Mouse (Mus musculus): ENCODE measurements around the gene Ndufa8. TPM values are rescaled to one million over a fixed set of nuclear protein-coding genes. Genes with fewer than 3 reads are reported as not detected.

The Ndufa8 gene
- polyA plus RNA-seq, 1 experiment from 2014 or later: 287 TPM

DNA sequence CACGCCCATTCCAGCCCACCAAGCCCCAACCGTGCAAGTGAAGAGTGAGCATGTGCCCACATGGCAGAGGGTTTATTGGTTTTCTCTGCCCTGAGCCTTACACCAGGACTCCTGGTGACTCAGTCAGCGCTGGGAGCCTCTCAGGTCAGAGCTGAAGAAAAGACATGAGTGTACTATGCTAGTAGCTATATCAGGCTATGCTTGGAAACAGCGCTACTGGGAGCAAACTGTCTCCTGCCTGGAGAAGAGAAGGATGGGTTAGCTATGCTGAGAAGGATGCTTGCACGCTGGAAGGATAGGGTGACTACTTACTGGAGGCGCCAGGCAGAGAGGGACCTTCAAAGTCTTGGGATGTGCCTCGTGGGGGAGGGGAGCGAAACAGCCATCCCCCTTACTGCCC, 38.6 kb downstream of the Ndufa8 start:
- Histone ChIP-seq H3K4me3 (peak overlapping the region; percentile 56), H3K27ac (ENCODE audit: poor library complexity, severe bottlenecking) (no peak overlapping the region)
- 45% methylated on average over 8 of the region's 8 CpGs for WGBS

GRCm38 (mm10) chr2:36009386-36009785, 39.8 kb downstream of the Ndufa8 start:
- no peak overlapping the region for H3K4me2 ChIP-seq
- H3K4me3 ChIP-seq: no peak overlapping the region
- no peak for ATAC-seq (ENCODE audit: insufficient number of reproducible peaks, low FRiP score)
- H3K36me3 ChIP-seq: no peaks in the 10 kb centered on the region
- H3K9ac ChIP-seq: no peak overlapping the region
- H3K9me3 ChIP-seq (replicated peaks): no peaks in the 10 kb centered on the region
- 23% methylated on average over 4 of the region's 4 CpGs for WGBS
- no peak overlapping the region for H3K27ac ChIP-seq (ENCODE audit: poor library complexity, severe bottlenecking)
- H3K4me1 ChIP-seq (replicated peaks): peaks cover 24% of the 10 kb centered on the region
- peaks cover 55% of the 10 kb centered on the region for H3K27me3 ChIP-seq (replicated peaks)

More for the DNA sequence above, 38.6 kb downstream of the Ndufa8 start:
- ATAC-seq (ENCODE audit: insufficient number of reproducible peaks, low FRiP score): no peak
- Histone ChIP-seq H3K27me3 (replicated peaks) (peaks cover 44% of the 10 kb centered on the region), H3K9me3 (replicated peaks) (no peaks in the 10 kb centered on the region), H3K4me1 (replicated peaks) (peaks cover 24% of the 10 kb centered on the region), H3K36me3 (no peaks in the 10 kb centered on the region), H3K4me2 (peak overlapping the region; percentile 95), H3K9ac (no peak overlapping the region)

- H3K27me3 ChIP-seq (replicated peaks): peaks cover 68% of the 10 kb centered on the region
- no peaks in the 10 kb centered on the region for H3K36me3 ChIP-seq
- H3K9ac ChIP-seq: no peak overlapping the region
- H3K4me3 ChIP-seq: no peak overlapping the region
- 36% methylated on average over 1 of the region's 1 CpGs for WGBS
- H3K27ac ChIP-seq (ENCODE audit: poor library complexity, severe bottlenecking): no peak overlapping the region
- no peaks in the 10 kb centered on the region for H3K9me3 ChIP-seq (replicated peaks)
- ATAC-seq (ENCODE audit: insufficient number of reproducible peaks, low FRiP score): no peak
- peaks cover 24% of the 10 kb centered on the region for H3K4me1 ChIP-seq (replicated peaks)
- no peak overlapping the region for H3K4me2 ChIP-seq
Observed at GRCm38 (mm10) chr2:36008071-36008470, 41.1 kb downstream of the Ndufa8 start.

- no peak for ATAC-seq (ENCODE audit: insufficient number of reproducible peaks, low FRiP score)
- Histone ChIP-seq H3K4me1 (replicated peaks) (no peaks in the 10 kb centered on the region), H3K4me3 (no peak overlapping the region), H3K27ac (ENCODE audit: poor library complexity, severe bottlenecking) (no peak overlapping the region), H3K36me3 (no peaks in the 10 kb centered on the region), H3K9me3 (replicated peaks) (no peaks in the 10 kb centered on the region), H3K4me2 (no peak overlapping the region), H3K27me3 (replicated peaks) (peaks cover 52% of the 10 kb centered on the region), H3K9ac (no peak overlapping the region)
- 46% methylated on average over 6 of the region's 6 CpGs for WGBS
Observed at GRCm38 (mm10) chr2:36002188-36002587, 47.0 kb downstream of the Ndufa8 start.

DNA sequence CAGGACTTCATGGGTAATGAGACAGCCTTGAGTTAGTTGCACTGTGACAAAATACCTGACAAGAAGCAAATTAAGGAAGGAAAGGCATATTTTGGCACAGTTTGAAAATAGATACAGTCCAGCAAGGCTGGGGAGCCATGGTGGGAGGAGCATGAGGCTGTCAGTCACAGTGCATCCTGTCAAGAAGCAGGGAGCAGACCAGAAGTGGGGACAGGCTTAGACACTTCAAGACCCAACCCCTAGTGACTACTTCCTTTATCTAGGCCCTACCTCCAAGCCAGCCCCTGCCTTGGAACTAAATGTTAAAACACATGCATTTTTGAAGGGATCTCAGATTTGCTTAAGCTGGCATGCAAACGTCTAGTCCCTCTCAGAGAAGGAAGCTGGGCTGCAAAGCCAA, 48.8 kb downstream of the Ndufa8 start:
- no peak overlapping the region for H3K4me3 ChIP-seq
- no peaks in the 10 kb centered on the region for H3K9me3 ChIP-seq (replicated peaks)
- no peak overlapping the region for H3K4me2 ChIP-seq
- no peaks in the 10 kb centered on the region for H3K36me3 ChIP-seq
- no peaks in the 10 kb centered on the region for H3K4me1 ChIP-seq (replicated peaks)
- H3K27ac ChIP-seq (ENCODE audit: poor library complexity, severe bottlenecking): no peak overlapping the region
- peaks cover 40% of the 10 kb centered on the region for H3K27me3 ChIP-seq (replicated peaks)
- no peak for ATAC-seq (ENCODE audit: insufficient number of reproducible peaks, low FRiP score)
- WGBS: 28% methylated on average over 1 of the region's 1 CpGs
- no peak overlapping the region for H3K9ac ChIP-seq

DNA sequence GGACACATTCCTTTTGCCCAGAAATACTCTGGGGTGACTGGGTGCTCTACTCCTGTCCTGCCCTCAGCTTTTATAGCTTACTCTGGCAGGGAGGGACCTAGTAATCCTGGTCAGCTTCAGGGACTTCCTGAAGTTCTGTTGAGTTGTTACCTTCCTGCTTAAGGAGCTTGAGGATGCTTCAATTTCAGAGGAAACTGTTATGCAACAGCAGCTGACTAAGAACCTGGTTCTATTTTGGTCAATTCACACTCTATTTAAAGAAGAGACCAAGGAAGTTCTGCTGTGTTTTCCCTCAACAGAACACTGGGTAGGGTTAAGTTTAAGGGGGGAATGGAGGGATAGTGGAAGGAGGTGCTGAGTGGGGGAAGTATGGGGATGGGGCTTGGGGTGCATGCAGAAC, 50.0 kb downstream of the Ndufa8 start:
- Histone ChIP-seq H3K9me3 (replicated peaks) (no peaks in the 10 kb centered on the region), H3K27ac (ENCODE audit: poor library complexity, severe bottlenecking) (no peak overlapping the region), H3K4me1 (replicated peaks) (peaks cover 6% of the 10 kb centered on the region; the same call in 1 of the 2 replicates), H3K4me2 (no peak overlapping the region), H3K4me3 (no peak overlapping the region), H3K36me3 (no peaks in the 10 kb centered on the region), H3K9ac (no peak overlapping the region), H3K27me3 (replicated peaks) (peaks cover 28% of the 10 kb centered on the region)
- ATAC-seq (ENCODE audit: insufficient number of reproducible peaks, low FRiP score): no peak

- no peak overlapping the region for H3K9ac ChIP-seq
- H3K27me3 ChIP-seq (replicated peaks): peaks cover 20% of the 10 kb centered on the region
- no peak for ATAC-seq (ENCODE audit: insufficient number of reproducible peaks, low FRiP score)
- peaks cover 11% of the 10 kb centered on the region for H3K4me1 ChIP-seq (replicated peaks)
- H3K36me3 ChIP-seq: no peaks in the 10 kb centered on the region
- H3K27ac ChIP-seq (ENCODE audit: poor library complexity, severe bottlenecking): no peak overlapping the region
- no peaks in the 10 kb centered on the region for H3K9me3 ChIP-seq (replicated peaks)
- 80% methylated on average over 5 of the region's 5 CpGs for WGBS
- no peak overlapping the region for H3K4me3 ChIP-seq
- no peak overlapping the region for H3K4me2 ChIP-seq
Observed at GRCm38 (mm10) chr2:35998416-35998815, 50.8 kb downstream of the Ndufa8 start.

- H3K27me3 ChIP-seq (replicated peaks): peaks cover 7% of the 10 kb centered on the region
- peaks cover 11% of the 10 kb centered on the region for H3K4me1 ChIP-seq (replicated peaks)
- H3K27ac ChIP-seq (ENCODE audit: poor library complexity, severe bottlenecking): no peak overlapping the region
- no peaks in the 10 kb centered on the region for H3K9me3 ChIP-seq (replicated peaks)
- H3K9ac ChIP-seq: no peak overlapping the region
- H3K4me3 ChIP-seq: no peak overlapping the region
- H3K4me2 ChIP-seq: no peak overlapping the region
- H3K36me3 ChIP-seq: no peaks in the 10 kb centered on the region
- 68% methylated on average over 2 of the region's 2 CpGs for WGBS
- ATAC-seq (ENCODE audit: insufficient number of reproducible peaks, low FRiP score): no peak
Observed at GRCm38 (mm10) chr2:35996753-35997152, 52.5 kb downstream of the Ndufa8 start.

- no peak overlapping the region for H3K4me2 ChIP-seq
- WGBS: 44% methylated on average over 6 of the region's 6 CpGs
- no peak overlapping the region for H3K27ac ChIP-seq (ENCODE audit: poor library complexity, severe bottlenecking)
- no peak overlapping the region for H3K9ac ChIP-seq
- H3K27me3 ChIP-seq (replicated peaks): peaks cover 4% of the 10 kb centered on the region; the same call in 1 of the 2 replicates
- no peaks in the 10 kb centered on the region for H3K36me3 ChIP-seq
- no peaks in the 10 kb centered on the region for H3K9me3 ChIP-seq (replicated peaks)
- H3K4me3 ChIP-seq: no peak overlapping the region
- peaks cover 11% of the 10 kb centered on the region for H3K4me1 ChIP-seq (replicated peaks)
- peak; percentile 63; the same call in 1 of the 2 replicates for ATAC-seq (ENCODE audit: insufficient number of reproducible peaks, low FRiP score)
Observed at GRCm38 (mm10) chr2:35994303-35994702, 54.9 kb downstream of the Ndufa8 start.

- H3K4me2 ChIP-seq: no peak overlapping the region
- ATAC-seq (ENCODE audit: insufficient number of reproducible peaks, low FRiP score): no peak
- 65% methylated on average over 2 of the region's 2 CpGs for WGBS
- no peak overlapping the region for H3K9ac ChIP-seq
- H3K27me3 ChIP-seq (replicated peaks): peaks cover 6% of the 10 kb centered on the region
- no peak overlapping the region for H3K4me3 ChIP-seq
- H3K27ac ChIP-seq (ENCODE audit: poor library complexity, severe bottlenecking): no peak overlapping the region
- no peaks in the 10 kb centered on the region for H3K9me3 ChIP-seq (replicated peaks)
- H3K4me1 ChIP-seq (replicated peaks): peaks cover 11% of the 10 kb centered on the region
- H3K36me3 ChIP-seq: no peaks in the 10 kb centered on the region
Observed at GRCm38 (mm10) chr2:35993481-35993880, 55.7 kb downstream of the Ndufa8 start.

DNA sequence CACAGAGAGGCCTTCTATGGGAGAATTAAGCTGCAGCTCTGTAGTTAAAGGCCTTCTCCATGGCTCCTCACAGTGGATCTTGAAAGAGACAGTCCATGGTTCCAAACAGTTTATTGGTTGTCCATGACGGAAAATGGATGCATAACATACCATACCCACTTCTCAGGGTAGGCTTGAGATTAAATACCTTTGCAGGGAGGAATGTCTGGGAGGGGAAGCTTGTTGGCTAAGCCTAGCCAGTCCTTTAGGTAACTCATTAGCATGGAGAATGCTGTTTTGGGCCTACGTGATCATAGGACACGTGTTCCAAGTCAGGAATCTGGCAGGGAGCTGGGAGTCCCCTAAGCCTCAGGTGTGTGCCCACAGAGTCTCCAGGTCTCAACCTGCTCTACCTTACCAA, 56.9 kb downstream of the Ndufa8 start:
- WGBS: 75% methylated on average over 3 of the region's 3 CpGs
- no peaks in the 10 kb centered on the region for H3K36me3 ChIP-seq
- H3K9me3 ChIP-seq (replicated peaks): no peaks in the 10 kb centered on the region
- H3K4me3 ChIP-seq: no peak overlapping the region
- peaks cover 18% of the 10 kb centered on the region for H3K27me3 ChIP-seq (replicated peaks)
- peaks cover 11% of the 10 kb centered on the region for H3K4me1 ChIP-seq (replicated peaks)
- no peak overlapping the region for H3K9ac ChIP-seq
- no peak overlapping the region for H3K27ac ChIP-seq (ENCODE audit: poor library complexity, severe bottlenecking)
- ATAC-seq (ENCODE audit: insufficient number of reproducible peaks, low FRiP score): no peak
- no peak overlapping the region for H3K4me2 ChIP-seq
